Mouse (Mus musculus) limb, embryonic 14.5 days (tissue): ENCODE results near the gene Cx3cr1. TPM values are rescaled to one million over a fixed set of nuclear protein-coding genes. Genes with fewer than 3 reads are reported as not detected.

ENCODE experiments used
- ATAC-seq: fragments of 200-750 bp; cut with Nextera tagmentation; 2 replicates; pipeline ENCODE4 v1.8.0; 2017; ENCODE audit warnings: low read depth, moderate number of reproducible peaks, moderate TSS enrichment; ENCODE audit not compliant: low FRiP score
- DNase-seq: peaks from one replicate; pipeline ENCODE4 v3.0.0-alpha.2; 2015; ENCODE audit warnings: low spot score
- H3K27ac ChIP-seq: fragments of 300-500 bp; sonication (generic); replicated peaks from 2 replicates; pipeline ENCODE4 v1.5.1; 2014; ENCODE audit warnings: low read depth, mild to moderate bottlenecking, low read length, moderate library complexity, mixed read lengths
- H3K27me3 ChIP-seq: fragments of 300-500 bp; sonication (generic); 2 replicates; pipeline ENCODE4 v1.6.1; 2014; ENCODE audit warnings: low read length, mixed read lengths; ENCODE audit not compliant: control insufficient read depth, insufficient read depth
- H3K36me3 ChIP-seq: fragments of 300-500 bp; sonication (generic); 2 replicates; pipeline ENCODE4 v1.6.1; 2014; ENCODE audit warnings: mild to moderate bottlenecking, low read length, moderate library complexity, mixed read lengths; ENCODE audit not compliant: control insufficient read depth, insufficient read depth
- H3K4me1 ChIP-seq: fragments of 300-500 bp; sonication (generic); 2 replicates; pipeline ENCODE4 v1.6.1; 2014; ENCODE audit warnings: antibody characterized with exemption, low read length, mixed read lengths; ENCODE audit not compliant: control insufficient read depth, insufficient read depth
- H3K4me2 ChIP-seq: fragments of 300-500 bp; sonication (generic); replicated peaks from 2 replicates; pipeline ENCODE4 v1.6.1; 2014; ENCODE audit warnings: low read depth, mild to moderate bottlenecking, low read length, moderate library complexity; ENCODE audit not compliant: severe bottlenecking
- H3K4me3 ChIP-seq: fragments of 300-500 bp; sonication (generic); replicated peaks from 2 replicates; pipeline ENCODE4 v1.5.1; 2014; ENCODE audit warnings: low read length
- H3K9ac ChIP-seq: fragments of 300-500 bp; sonication (generic); 2 replicates; pipeline ENCODE4 v1.6.1; 2014; ENCODE audit warnings: mild to moderate bottlenecking, low read depth, low read length, moderate library complexity; ENCODE audit not compliant: severe bottlenecking
- H3K9me3 ChIP-seq: fragments of 300-500 bp; sonication (generic); 2 replicates; pipeline ENCODE4 v1.6.1; 2016; ENCODE audit warnings: low read length; ENCODE audit not compliant: control insufficient read depth
- POLR2A ChIP-seq: fragments of 200-500 bp; IDR thresholded peaks from 2 replicates; pipeline ENCODE4 v1.8.0; 2012; ENCODE audit warnings: inconsistent platforms, mild to moderate bottlenecking, moderate library complexity, borderline replicate concordance; ENCODE audit not compliant: insufficient read depth, insufficient read length; ENCODE audit errors: extremely low read depth
- WGBS: fragments of 180-500 bp; shearing (Covaris S2); extraction: QIAGEN DNeasy Blood & Tissue Kit; methylation state at CpG from one replicate; pipeline ENCODE4 v1.1.7; 2014; 5-methylcytosine and 5-hydroxymethylcytosine counted together
- polyA plus RNA-seq, 2 experiments: library from polyadenylated mRNA; depleted of rRNA in 1 of 2; stranded (reverse) in 1 of 2; unstranded in 1 of 2; fragments of >200 nt; fragmentation: Nextera tagmentation in 1 of 2; extraction: Ambion mirVana in 1 of 2; gene quantifications; 2 replicates each; pipeline versions ENCODE4 v1.2.1 to v1.2.3; 2012 to 2014

Cx3cr1 gene
- polyA plus RNA-seq, 2 experiments = 10.1 to 11.0 TPM

DNA sequence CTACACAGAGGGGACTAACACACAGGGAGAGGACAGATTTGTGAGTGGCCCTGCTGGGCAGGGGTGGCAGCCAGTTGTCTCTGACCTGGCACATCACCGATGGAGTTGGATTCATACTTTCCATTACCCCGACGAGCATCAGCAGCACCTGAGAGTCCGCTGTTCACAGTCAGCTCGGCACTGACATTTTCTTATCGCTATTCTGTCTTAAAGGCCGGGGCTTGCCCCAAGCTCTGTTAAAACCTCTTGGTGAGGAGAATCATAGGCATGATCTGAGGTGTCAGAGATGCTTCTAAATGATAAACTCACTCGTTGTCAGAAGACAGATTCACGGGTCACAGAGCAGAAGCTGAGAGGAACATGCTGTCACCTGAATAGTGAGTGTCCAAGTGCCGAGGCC lies 21.4 kb upstream of the Cx3cr1 start:
- Histone ChIP-seq H3K27ac (no peak overlapping the region), H3K36me3 (no peaks in the 10 kb centered on the region), H3K4me2 (no peak overlapping the region), H3K9me3 (no peaks in the 10 kb centered on the region), H3K4me1 (no peaks in the 10 kb centered on the region), H3K9ac (no peak overlapping the region), H3K27me3 (no peaks in the 10 kb centered on the region), H3K4me3 (no peak overlapping the region)
- 84% methylated on average over 10 of the region's 10 CpGs for WGBS
- no peak for DNase-seq
- no peak for TF ChIP-seq POLR2A
- no peak for ATAC-seq

- H3K9me3 ChIP-seq = no peaks in the 10 kb centered on the region
- H3K27me3 ChIP-seq = no peaks in the 10 kb centered on the region
- no peak overlapping the region for H3K9ac ChIP-seq
- no peak overlapping the region for H3K4me3 ChIP-seq
- no peak for TF ChIP-seq POLR2A
- H3K36me3 ChIP-seq = no peaks in the 10 kb centered on the region
- no peaks in the 10 kb centered on the region for H3K4me1 ChIP-seq
- no peak overlapping the region for H3K27ac ChIP-seq
- 85% methylated on average over 7 of the region's 7 CpGs for WGBS
- ATAC-seq (no peak), DNase-seq (no peak)
- no peak overlapping the region for H3K4me2 ChIP-seq
These were observed 19.4 kb upstream of the Cx3cr1 start for GRCm38 (mm10) chr9:120089125-120089524.

DNA sequence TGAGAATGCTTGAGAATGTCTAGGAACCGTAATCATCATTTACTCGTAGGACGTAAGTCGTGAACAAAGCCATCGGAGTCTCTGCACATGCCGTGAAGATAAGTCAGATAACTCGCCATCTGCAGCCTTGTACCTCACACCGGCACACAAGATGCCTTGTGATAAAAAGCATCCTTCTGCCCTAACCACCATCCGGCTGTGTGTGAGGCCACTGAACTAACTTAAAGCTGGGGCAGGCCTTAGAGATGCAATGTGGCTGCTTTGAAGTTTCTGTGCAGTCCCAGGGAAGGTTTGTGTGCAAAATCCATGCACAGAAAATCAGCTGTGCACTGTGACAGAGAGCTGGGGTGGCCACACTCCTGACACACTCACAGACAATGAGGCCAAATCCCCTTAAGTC lies 14.7 kb upstream of the Cx3cr1 start:
- H3K9me3 ChIP-seq = no peaks in the 10 kb centered on the region

GRCm38 (mm10) chr9:120083158-120083894 lies 13.6 kb upstream of the Cx3cr1 start:
- DNase-seq = no peak
- Histone ChIP-seq H3K4me2 (no peak overlapping the region), H3K36me3 (no peaks in the 10 kb centered on the region), H3K4me1 (no peaks in the 10 kb centered on the region), H3K9me3 (no peaks in the 10 kb centered on the region), H3K4me3 (no peak overlapping the region), H3K27ac (no peak overlapping the region), H3K27me3 (no peaks in the 10 kb centered on the region), H3K9ac (no peak overlapping the region)
- WGBS = 85% methylated on average over 18 of the region's 18 CpGs
- ATAC-seq = no peak
- no peak for TF ChIP-seq POLR2A

More for the DNA sequence above, 14.7 kb upstream of the Cx3cr1 start:
- no peaks in the 10 kb centered on the region for H3K27me3 ChIP-seq
- H3K27ac ChIP-seq = no peak overlapping the region
- no peaks in the 10 kb centered on the region for H3K4me1 ChIP-seq
- no peaks in the 10 kb centered on the region for H3K36me3 ChIP-seq
- H3K4me2 ChIP-seq = no peak overlapping the region
- DNase-seq (no peak), ATAC-seq (no peak)
- 81% methylated on average over 9 of the region's 9 CpGs for WGBS
- TF ChIP-seq POLR2A = no peak
- no peak overlapping the region for H3K9ac ChIP-seq
- no peak overlapping the region for H3K4me3 ChIP-seq

- H3K4me1 ChIP-seq = no peaks in the 10 kb centered on the region
- no peak overlapping the region for H3K27ac ChIP-seq
- ATAC-seq (no peak), DNase-seq (no peak)
- H3K4me3 ChIP-seq = no peak overlapping the region
- no peaks in the 10 kb centered on the region for H3K36me3 ChIP-seq
- 77% methylated on average over 4 of the region's 4 CpGs for WGBS
- H3K9ac ChIP-seq = no peak overlapping the region
- H3K4me2 ChIP-seq = no peak overlapping the region
- TF ChIP-seq POLR2A = no peak
- H3K27me3 ChIP-seq = no peaks in the 10 kb centered on the region
- no peaks in the 10 kb centered on the region for H3K9me3 ChIP-seq
These were observed 13.0 kb upstream of the Cx3cr1 start for GRCm38 (mm10) chr9:120082691-120083090.
